Mouse (Mus musculus): ENCODE measurements at regions not wholly inside any gene's neighbourhood (a gene's known extent, or its start where the extent isn't known, plus 50 kb on each side); places are given as distances from the start of the nearest gene placed in this dataset.

DNA sequence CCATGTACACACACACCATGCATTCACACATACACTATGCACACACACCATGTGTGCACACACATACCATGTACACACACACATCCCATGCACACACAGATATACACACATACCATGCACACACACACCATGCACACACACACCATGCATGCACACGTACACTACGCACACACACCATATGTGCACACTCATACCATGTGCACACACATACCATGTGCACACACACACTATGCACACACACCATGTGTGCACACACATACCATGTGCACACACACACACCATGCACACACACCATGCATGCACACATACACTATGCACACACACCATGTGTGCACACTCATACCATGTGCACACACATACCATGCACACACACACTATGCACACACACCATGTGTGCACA lies 87.1 kb upstream of the Tmem150c start:
- DNase-seq (ENCODE audit: extremely low spot score), result no peak

DNA sequence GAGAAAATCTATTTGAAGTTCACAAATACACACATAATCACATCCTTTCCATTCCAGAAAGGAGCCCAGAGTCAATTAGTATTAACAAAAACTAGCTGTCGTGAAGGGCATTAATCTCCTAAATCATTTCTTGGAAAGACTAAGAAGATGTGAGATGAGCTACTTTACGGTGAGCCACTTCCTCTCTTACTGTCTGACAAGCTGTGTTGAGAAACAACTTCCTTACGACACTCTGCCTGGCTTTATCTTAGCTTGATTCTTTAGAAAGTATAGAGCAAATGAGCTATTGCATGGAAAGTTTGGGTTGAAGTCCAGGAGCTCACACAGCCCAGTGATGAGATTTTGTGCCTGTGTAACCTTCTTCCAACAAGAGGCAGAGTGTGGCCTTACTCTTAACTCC lies 85.2 kb upstream of the Tmem150c start:
- no peak for DNase-seq (ENCODE audit: extremely low spot score)

DNA sequence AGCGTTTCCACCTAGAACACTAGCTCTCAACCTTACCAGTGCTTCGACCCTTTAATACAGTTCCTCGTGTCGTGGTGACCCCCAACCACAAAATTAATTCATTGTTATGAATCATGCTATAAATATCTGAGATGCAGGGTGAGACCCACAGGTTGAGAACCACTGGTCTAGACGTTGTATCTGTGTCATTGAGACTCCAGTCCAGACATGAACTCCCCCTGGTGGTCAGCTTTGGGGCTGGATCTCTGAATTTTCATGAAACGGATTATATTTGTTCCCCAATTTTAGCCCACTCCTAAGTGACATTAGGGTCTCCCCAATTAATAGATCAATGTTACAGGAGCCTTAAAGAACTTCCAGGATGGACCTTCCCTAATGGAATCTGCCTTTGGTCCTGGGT lies 81.3 kb upstream of the Tmem150c start:
- no peak for DNase-seq (ENCODE audit: extremely low spot score)

DNA sequence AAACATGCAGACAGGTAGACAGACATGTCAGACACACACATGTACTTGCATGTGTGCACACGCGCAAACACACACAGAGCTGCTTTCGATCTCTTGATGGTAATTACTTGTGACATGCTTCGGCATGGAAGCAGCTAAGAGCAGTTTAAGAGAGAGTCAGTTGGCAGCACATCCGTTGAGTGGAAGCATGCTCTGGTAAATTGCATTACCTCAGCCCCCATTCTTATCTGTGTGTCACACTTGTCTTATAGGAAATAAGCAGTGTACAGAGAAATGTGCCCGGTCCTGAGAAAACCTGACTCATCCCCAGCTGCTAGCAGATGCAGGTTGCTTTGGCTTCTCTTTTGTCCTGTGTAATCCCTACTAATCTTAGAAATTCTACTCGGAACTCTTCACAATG lies 80.0 kb upstream of the Tmem150c start:
- DNase-seq (ENCODE audit: extremely low spot score), result no peak

DNA sequence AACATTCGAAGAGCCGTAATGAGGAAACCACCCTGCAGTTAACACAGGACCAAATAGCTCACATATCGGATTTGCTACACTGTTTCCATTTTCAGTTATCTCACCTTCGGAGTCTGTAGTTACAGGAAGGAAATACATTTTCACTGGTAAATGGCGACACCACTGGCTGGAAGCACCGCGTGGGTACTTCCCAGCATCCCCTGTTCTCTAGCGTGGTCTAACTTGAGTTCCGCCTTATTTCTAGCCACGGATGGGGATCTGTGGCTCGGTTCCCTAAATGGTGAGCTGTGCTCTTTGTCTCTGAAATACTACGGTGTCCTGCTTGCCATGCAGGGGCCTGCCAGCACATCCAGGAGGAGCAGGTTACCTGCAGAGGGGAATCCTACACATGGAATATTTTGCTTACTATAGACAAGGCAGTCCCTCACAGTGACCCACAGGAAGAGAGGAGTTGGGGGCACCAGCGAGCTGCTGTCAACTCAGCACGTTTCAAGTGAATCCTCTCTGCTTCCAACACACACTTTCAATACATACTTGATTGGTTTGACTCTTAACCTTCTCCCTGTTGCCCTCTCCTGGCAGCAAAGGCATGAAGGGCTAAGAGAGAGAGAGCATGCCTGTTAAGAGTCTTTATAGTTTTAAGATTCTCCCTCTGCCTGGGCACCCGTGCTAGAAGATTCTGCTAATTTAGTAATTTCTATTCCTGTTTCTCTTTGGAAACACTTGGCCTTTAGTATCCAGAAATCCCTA lies 78.9 kb upstream of the Tmem150c start:
- DNase-seq (ENCODE audit: extremely low spot score), result no peak

DNA sequence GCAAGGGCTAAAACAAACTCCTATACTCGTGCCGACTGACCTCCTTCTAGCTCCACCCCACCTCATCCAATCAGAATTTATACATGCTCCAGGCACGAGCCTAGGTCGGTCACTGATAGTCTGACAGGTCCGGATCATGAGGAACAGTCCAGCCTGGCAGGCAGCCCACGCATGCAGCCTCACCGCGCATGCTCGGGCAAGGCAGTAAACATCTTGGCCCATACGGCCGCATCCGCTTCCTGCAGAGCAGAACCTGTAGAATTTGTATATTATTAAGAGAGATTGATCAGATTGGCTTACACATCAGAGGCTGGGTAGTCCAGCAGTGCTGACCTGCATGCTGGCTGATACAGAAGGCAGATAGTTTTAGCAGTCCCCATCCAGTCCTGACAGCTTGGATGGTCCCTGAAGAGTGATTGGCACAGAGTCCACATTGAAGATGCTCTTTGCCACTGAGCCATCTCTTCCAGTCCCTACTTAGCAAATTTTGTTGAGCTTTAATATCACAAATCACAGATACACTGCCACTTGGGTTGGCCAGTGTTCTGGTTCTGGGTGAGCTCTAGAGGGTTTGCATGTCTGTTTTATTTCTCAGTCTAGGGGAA lies 78.2 kb upstream of the Tmem150c start:
- DNase-seq (ENCODE audit: extremely low spot score), result no peak

DNA sequence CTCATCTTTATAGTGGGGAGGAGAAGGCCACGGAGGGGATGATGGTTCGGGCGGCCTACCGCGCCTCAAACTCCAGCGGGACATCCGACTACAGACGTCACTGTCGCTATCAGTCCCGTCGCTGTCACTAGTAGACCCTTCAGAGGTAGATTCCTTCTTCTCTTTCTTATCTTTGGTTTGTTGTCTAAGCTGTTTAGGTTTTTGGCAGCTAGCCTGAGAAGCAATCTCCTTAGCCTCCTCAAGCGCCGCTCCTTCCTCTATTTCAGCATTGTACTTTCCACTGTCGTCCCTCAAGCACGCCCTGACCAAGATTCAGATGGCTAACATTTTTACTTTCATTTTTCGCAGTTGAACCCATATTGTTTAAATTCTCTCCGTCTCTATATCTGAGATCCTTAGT lies 76.7 kb upstream of the Tmem150c start:
- no peak for DNase-seq (ENCODE audit: extremely low spot score)

DNA sequence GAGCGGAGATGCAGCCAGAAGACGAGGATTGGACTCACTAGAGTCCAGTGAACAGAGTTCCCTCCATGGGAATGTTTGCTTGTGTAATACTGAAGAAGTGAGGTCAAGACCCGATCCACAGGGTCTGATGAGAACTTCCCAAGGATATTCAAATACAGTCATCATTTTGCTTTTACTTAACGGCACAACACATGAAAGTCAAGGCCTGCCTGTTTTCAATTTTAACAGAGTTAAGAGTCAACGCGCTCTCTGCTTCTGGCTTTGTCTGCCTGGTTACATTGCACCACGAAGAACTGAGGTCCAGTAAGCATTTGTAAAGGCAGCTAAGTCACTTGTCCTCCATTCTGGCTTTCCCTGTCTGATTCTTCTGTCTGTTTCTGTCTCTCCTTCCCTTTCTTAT lies 72.5 kb upstream of the Tmem150c start:
- no peak for DNase-seq (ENCODE audit: extremely low spot score)

DNA sequence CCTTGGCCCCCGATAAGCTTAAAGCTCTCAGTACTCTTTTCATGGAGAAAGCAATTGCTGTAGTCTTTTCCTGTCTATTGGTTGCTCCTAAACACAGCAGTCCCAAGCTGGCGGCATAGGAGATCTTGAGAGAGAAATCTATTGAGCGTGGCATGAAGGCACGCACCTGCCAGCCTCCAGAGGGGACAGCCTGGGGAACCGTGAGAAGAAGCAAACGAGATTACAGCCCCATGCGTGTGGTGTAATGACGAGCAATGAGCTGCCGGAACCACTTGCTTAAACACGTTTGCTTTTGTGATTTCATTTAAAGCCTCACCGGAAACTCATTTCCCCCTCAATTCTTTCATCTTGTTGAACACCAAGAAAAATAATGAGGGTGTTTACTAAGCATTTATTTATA lies 72.0 kb upstream of the Tmem150c start:
- no peak for DNase-seq (ENCODE audit: extremely low spot score)

DNA sequence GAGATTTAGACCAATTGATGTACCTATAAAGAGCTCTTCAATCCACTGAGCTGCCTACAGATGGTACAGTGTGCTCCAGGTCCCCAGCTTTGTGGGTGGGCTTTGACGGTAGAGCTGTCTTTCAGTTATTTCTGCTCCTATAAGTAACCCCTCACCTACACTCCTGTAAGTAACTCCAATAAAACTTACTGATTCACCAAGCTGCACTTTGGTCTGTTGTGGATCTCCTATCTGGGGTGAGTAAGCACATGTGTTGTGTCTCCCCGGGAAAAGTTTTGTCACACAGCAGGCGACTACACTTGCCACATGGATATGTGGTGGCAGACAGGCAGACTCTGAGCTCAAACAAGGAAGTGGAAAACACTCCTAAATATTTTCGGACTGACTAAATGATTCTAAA lies 70.4 kb upstream of the Tmem150c start:
- DNase-seq (ENCODE audit: extremely low spot score), result no peak

DNA sequence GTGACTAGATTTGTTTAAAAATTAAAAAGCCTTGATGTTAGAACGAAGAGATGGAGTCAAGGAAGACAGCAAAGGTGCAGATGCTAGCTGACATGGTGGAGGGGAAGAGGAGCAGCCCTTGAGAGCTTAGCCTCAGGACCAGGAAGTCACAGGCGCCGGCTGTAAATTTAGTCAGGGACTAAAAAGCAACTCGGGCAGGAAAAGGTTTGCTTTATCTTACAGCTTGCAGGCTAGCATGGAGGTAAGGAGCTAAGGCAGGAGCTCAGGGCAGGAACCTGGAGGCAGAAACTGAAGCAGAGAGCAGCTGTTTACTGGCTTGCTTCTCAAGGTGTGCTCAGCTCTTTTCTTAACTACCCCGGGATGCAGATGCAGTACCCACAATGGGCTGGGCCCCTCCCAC lies 68.3 kb upstream of the Tmem150c start:
- DNase-seq (ENCODE audit: extremely low spot score), result no peak

DNA sequence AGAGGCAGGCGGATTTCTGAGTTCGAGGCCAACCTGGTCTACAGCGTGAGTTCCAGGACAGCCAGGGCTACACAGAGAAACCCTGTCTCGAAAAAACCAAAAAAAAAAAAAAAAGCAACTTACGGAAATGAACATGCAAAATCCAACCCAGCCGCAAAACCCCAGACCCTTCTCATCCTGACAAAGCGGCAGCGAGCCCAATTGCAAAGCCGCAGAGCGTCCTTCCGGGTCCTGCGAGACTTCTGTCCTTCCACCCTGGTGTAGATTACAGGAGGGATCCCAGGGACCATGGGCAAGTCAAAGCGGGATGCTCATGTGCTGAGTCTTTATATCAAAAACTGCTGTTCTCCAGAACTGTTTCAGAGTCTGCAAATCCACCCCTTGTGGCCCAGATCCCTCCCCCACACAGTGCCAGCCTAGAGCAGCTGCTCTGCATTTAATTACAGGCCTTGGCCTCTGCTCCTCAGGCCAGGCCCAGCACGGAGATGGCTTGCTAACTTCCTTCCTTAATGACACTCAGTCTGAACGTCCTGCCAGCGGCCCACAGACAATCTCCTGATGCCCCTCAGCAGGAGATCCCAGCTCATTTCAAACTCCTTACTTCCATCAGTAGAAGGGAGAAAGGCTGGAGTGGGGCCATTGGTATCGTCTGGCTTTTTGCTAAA lies 67.1 kb upstream of the Tmem150c start:
- DNase-seq (ENCODE audit: extremely low spot score), result peak; percentile 27

DNA sequence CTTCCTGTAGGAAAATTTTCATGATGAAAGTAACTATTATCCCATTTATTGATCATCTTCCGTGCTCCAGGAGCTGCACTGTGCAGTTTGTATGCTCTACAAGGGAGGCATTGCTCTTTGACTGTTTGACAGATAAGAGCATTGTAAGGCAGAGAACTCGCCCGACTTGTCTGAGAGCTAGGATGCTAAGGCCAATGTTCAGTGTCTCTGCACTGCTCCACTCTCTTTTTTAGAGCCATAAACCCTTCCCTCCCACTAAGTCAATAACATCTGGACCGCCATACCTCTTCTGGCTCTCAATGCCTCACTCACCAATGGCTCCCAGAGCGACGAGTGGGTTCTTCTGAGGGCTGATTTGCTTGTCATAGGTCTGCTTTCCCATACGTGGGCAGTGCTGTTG lies 65.9 kb upstream of the Tmem150c start:
- DNase-seq (ENCODE audit: extremely low spot score), result no peak

DNA sequence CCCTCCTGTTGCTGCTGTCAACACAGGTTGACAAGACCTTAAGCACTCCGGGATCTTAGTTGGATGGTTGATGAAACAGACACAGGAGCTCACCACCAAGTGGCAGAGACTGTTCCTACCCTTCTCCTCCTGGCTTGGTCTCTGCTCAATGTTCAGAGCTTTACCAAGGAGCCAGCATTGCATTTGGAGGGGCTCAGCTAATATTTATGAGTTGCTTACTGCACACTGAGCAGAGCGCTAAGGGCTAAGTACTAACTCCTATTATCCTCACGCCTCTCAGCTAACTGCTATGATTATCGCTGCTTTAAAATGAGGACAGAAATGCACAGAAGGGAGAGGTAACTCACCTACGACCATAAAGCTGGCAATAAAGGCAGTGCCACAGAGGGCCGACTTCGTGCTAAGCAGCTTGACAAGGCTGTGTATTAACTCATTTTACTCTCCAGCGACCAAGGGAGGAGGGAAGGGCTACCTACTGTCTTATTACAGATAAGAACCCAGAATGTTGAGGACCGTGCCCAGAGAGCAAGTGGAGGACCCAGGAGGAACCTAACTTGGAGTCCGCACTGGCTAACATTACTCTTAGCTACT lies 65.3 kb upstream of the Tmem150c start:
- no peak for DNase-seq (ENCODE audit: extremely low spot score)

DNA sequence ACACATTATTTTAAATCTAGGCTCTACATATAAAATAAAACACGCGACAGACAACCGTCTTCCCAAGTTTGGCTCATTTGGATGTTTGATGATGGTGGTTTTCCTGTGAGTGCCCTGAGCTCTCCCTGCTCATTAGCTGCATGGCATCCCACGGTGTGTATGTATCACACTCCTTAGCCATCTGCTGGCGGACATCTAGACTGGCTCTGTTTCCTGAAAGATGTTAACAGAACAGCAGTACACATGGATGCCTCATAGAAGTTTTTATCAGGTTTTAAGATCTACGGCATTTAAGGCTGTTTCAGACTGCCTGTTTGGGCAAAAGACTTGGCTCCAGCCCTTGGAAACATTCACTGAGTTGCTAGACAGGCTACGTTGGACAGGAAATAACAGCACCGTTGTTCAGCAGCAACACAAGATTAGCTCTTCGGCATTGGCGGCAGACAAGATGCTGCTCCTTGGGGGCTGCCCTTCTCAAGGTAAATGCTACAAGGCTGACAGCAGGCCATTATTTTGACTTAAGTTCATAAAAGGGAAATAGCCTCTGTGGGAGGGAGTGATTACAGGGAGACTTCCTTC lies 61.5 kb upstream of the Tmem150c start:
- DNase-seq (ENCODE audit: extremely low spot score), result no peak

DNA sequence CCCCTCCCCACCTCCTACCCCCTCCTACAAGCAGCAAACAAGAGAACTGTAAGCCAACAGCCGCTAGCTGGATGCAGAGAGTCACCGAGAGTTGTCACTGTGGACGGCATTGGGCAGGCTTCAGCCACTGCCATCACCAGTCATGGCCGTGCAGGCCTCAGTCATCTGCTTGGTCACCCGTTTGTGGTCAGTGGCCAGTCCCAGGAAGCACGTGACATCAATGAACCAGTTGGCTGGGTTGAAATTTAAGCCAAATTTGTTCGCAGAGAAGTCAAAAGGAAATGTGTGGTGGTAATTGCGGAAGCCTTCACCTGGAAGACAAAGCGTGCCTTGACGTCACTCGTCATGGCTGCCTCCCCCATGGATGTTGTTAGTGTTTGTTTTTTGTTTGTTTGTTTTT lies 60.7 kb upstream of the Tmem150c start:
- DNase-seq (ENCODE audit: extremely low spot score), result no peak

DNA sequence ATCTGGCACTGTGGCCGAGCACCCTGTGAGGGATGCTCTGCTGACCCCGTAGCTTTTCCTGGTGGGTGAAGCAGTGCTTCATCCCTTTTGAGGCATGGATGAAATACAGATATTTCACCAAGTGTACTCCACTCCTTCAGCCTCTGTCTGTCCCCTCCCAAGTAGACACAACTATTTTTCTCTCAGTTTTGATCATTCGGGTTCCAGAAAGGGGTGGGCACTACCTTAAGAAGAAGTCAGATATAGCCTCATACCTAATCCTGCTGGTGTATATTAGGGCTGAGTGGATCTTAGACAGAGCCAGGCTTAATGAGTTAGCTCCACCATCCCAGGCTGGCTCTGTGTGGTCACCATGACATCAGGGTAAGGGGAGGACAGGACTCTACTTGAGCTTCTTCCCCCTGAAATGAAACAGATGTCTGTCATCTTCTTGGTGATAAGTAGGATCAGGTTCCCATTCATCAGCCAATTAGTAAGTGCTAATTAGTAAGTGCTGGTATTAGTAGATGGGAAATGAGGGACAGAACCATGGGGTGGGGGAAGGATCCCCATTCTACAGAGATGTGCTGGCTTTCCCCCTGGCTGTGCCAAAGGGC lies 58.7 kb upstream of the Tmem150c start:
- no peak for DNase-seq (ENCODE audit: extremely low spot score)

DNA sequence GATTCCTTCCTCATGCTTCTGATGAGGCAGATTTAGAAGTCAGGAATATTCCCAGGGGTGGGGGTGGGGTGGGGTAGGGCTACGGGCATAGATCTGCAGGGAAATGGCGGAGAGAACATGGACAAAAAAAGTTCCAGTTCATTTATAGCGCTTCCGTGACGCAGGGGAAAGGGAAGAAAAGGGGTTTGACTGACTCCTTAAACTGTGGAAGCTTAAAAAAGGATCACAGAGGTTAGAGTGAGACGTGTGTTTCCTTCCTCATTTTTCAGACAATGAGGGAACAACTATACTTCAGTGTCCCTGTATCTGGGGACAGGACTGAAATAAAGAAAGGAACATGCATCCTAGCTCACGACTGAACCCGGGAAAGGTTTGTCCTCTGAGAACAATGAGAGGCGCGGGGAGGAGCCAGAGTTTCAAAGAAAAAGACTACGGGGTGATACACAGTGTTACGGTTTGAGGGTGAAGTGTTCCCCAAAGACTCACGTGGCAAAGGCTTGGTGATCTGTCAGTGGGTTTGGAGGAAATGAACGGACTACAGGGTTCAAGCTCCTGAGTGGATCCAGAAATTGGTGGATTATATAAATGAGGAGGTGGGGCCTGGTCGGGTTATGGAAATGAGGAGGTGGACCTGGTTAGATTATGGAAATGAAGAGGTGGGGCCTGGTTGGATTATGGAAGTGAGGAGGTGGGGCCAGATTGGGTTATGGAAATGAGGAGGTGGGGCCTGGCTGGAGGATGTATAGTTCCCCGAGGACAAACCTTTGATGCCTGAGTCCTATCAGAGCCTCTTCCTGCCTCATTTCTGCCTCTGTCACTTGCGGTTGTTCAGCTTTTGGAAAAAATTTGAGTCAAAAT lies 57.8 kb upstream of the Tmem150c start:
- peak; percentile 73 for DNase-seq (ENCODE audit: extremely low spot score)

DNA sequence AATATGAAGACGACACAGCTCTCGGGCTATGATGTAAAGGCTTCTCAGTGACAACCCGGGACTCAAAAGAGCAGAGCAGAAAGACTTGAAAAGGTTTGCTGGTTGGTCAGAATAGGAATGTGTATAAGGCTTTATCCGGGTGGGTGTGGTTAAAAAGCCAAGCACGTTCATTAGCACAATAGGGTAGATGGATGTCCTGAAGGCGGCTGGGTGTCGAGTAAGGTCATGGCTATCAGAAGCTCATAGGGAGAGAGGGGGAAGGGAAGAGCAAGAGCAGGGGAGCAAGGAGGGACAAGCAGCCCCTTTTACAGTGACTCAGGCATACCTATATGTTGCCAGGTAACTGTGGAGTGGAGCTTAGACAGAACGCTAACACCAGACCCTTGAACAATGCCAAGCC lies 54.3 kb upstream of the Tmem150c start:
- DNase-seq (ENCODE audit: extremely low spot score), result no peak

DNA sequence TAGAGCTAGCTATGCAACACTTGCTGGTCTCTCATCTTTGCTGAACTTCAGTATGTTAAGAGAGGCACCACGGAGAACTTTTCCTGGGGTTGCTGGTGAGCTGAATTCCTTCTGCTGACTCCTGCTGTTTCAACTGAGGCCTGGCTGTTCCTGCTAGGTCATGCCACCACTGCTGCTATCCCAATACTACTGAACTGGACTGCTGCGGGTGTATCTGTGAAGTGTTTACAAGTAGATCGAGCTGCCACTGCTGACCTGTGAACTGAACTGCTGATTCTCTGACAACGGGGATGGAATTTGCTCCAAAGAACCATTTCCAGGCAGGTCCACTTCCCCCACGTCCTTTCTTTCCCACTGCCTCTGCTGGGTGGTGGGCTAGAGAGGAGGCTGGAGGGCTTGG lies 51.1 kb upstream of the Tmem150c start:
- no peak for DNase-seq (ENCODE audit: extremely low spot score)
